15 mouse cellular contexts compared by ENCODE assay signal in the genomic region with DNA sequence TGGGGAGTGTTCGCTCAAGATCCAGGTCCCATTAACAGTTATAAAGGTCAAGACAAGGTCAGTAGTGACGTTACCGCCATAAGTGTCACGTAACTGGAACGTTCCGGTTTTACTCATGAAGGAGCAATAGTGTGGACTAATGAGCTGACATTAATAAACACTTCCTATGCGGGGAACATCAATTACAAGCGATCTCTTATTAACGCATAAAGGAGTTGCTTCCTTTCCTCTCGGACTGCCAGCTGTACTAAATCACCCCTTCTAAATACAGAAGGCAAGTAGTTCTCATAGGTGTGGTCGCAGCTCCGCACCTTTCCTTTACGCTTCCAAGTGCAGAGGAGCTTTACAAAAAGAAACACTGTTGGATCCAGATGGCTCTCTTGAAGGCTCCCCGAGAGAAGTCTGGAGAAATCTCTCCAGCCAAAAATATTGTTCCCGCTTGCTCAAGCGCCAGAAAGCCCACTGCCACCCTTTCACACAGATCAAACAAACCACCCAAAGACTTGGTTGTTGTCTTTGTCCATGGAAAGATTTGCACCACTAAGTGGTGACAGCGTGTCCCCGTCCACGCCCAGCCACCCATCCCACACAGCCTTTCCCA.
DNase-seq lines count a peak whose midpoint lies in the region; TF ChIP-seq lines count a peak whose summit lies in the region.
"Had no signal": no experiment of that assay in that cellular context is flagged by ENCODE, and none has a peak within 500 bp of the region (broad histone marks: within the 10 kb centered on the region; RNA-seq: fewer than 3 reads in every experiment).

No protein-coding gene starts in this region.

- TF ChIP-seq EP300 in heart, adult 2 months (IDR thresholded peaks at IDR 0.05; ENCODE audit: insufficient read depth, low read depth, low read length), result no peak

- 84% methylated on average over 19 of the region's 19 CpGs for WGBS in heart, embryonic 10.5 days
- WGBS in heart, adult 2 months, result 88% methylated on average over 19 of the region's 19 CpGs

- intact Hi-C loops in heart, adult 2 months (cut with DNase I), result no loop called here

- H3K79me2 ChIP-seq in heart, adult 2 months (replicated peaks; ENCODE audit: control insufficient read depth, insufficient read depth, low read length), result no peaks in the 10 kb centered on the region

- TF ChIP-seq CTCF in heart, adult 2 months (IDR thresholded peaks at IDR 0.05), result no peak

- TF ChIP-seq POLR2A in heart, adult 2 months (IDR thresholded peaks at IDR 0.05; ENCODE audit: insufficient read depth, low read depth, low read length), result no peak

- DNase-seq in heart, embryonic 10.5 days (ENCODE audit: low spot score), result peak; percentile 46
- no peak for DNase-seq in heart, adult 2 months
- peak; percentile 34 for DNase-seq in ES-CJ7 (ENCODE audit: low read depth, low spot score)
- peak; percentile 53 for DNase-seq in cerebellum, adult 11 months
- peak; percentile 67 to 76 for DNase-seq in cerebellum, postnatal 25 days
- DNase-seq in thymus, postnatal 4 days, result no peak
- no peak for DNase-seq in urinary bladder, postnatal 10 days (ENCODE audit: low spot score)
- DNase-seq in layer of hippocampus, postnatal 14 days (ENCODE audit: low spot score in 2 of 2), result no peak
- DNase-seq: adrenal gland, adult 2 months; B cell, adult 2 months; kidney, adult 9 months; lung, adult 2 months; thymus, adult 2 months had no signal

- H3K27ac ChIP-seq in heart, embryonic 10.5 days, result no peak overlapping the region
- no peak overlapping the region for H3K27ac ChIP-seq in heart, adult 2 months
- H3K27ac ChIP-seq: heart, embryonic 15.5 days; neural tube, embryonic 12.5 days had no signal

- H3K36me3 ChIP-seq in heart, embryonic 10.5 days, result no peaks in the 10 kb centered on the region
- no peaks in the 10 kb centered on the region for H3K36me3 ChIP-seq in heart, adult 2 months (ENCODE audit: control insufficient read depth, insufficient read depth, low read length)
- H3K36me3 ChIP-seq: heart, embryonic 15.5 days; neural tube, embryonic 12.5 days had no signal

- no peaks in the 10 kb centered on the region for H3K4me1 ChIP-seq in heart, embryonic 10.5 days
- no peaks in the 10 kb centered on the region for H3K4me1 ChIP-seq in heart, adult 2 months (ENCODE audit: control insufficient read depth, insufficient read depth, low read length)
- H3K4me1 ChIP-seq: heart, embryonic 15.5 days had no signal

- peaks cover 5% of the 10 kb centered on the region; the same call in 1 of the 2 replicates for H3K27me3 ChIP-seq in heart, embryonic 10.5 days (ENCODE audit: insufficient read depth, poor library complexity, severe bottlenecking)
- no peaks in the 10 kb centered on the region for H3K27me3 ChIP-seq in heart, adult 2 months (ENCODE audit: control insufficient read depth, insufficient read depth, low read length)
- H3K27me3 ChIP-seq: heart, embryonic 15.5 days had no signal

- no peak overlapping the region for H3K9ac ChIP-seq in heart, adult 2 months (ENCODE audit: low read depth, low read length)
- H3K9ac ChIP-seq: heart, embryonic 15.5 days; neural tube, embryonic 12.5 days had no signal

- no peak overlapping the region for H3K4me3 ChIP-seq in heart, embryonic 10.5 days
- no peak overlapping the region for H3K4me3 ChIP-seq in heart, adult 2 months
- H3K4me3 ChIP-seq: heart, embryonic 15.5 days; neural tube, embryonic 12.5 days had no signal

- H3K9me3 ChIP-seq in heart, embryonic 10.5 days, result no peaks in the 10 kb centered on the region
- H3K9me3 ChIP-seq: heart, embryonic 15.5 days; neural tube, embryonic 12.5 days had no signal

Comparison
In these comparisons a context has a peak if more than half of its experiments do, and no peak if none do; other contexts are left out.
1. DNase-seq: peak in heart, embryonic 10.5 days (single experiment), ES-CJ7 (single experiment), cerebellum, adult 11 months (single experiment) and cerebellum, postnatal 25 days (2 of 2); none in heart, adult 2 months (0 of 2), thymus, postnatal 4 days (single experiment), urinary bladder, postnatal 10 days (single experiment) and layer of hippocampus, postnatal 14 days (0 of 2).